Mouse (Mus musculus) kidney, embryonic 16.5 days (tissue): ENCODE measurements at regions not wholly inside any gene's neighbourhood (a gene's known extent, or its start where the extent isn't known, plus 50 kb on each side); places are given as distances from the start of the nearest gene placed in this dataset.

ENCODE experiments used
- ATAC-seq: fragments of 200-750 bp; cut with Nextera tagmentation; 2 replicates; pipeline ENCODE4 v1.8.0; 2017; ENCODE audit warnings: moderate TSS enrichment; ENCODE audit not compliant: low FRiP score, low TSS enrichment
- H3K27ac ChIP-seq: fragments of 300-500 bp; sonication (generic); 2 replicates; pipeline ENCODE4 v1.5.1; 2014; ENCODE audit warnings: low read length
- H3K27me3 ChIP-seq: fragments of 300-500 bp; sonication (generic); 2 replicates; pipeline ENCODE4 v1.6.1; 2014; ENCODE audit warnings: low read length, control low read depth, mixed read lengths; ENCODE audit not compliant: insufficient read depth
- H3K36me3 ChIP-seq: fragments of 300-500 bp; sonication (generic); 2 replicates; pipeline ENCODE4 v1.6.1; 2014; ENCODE audit warnings: low read length, control low read depth, mixed read lengths; ENCODE audit not compliant: insufficient read depth
- H3K4me1 ChIP-seq: fragments of 300-500 bp; sonication (generic); 2 replicates; pipeline ENCODE4 v1.6.1; 2014; ENCODE audit warnings: low read length, control low read depth, mixed read lengths; ENCODE audit not compliant: insufficient read depth
- H3K4me2 ChIP-seq: fragments of 300-500 bp; sonication (generic); replicated peaks from 2 replicates; pipeline ENCODE4 v1.6.1; 2014; ENCODE audit warnings: low read depth, low read length
- H3K4me3 ChIP-seq: fragments of 300-500 bp; sonication (generic); 2 replicates; pipeline ENCODE4 v1.5.1; 2014; ENCODE audit warnings: mild to moderate bottlenecking, low read length
- H3K9ac ChIP-seq: fragments of 300-500 bp; sonication (generic); replicated peaks from 2 replicates; pipeline ENCODE4 v1.6.1; 2014; ENCODE audit warnings: low read length
- H3K9me3 ChIP-seq: fragments of 300-500 bp; sonication (generic); 2 replicates; pipeline ENCODE4 v1.6.1; 2016; ENCODE audit warnings: low read length, control low read depth
- WGBS: fragments of 180-500 bp; shearing (Covaris S2); extraction: QIAGEN DNeasy Blood & Tissue Kit; methylation state at CpG from one replicate; pipeline ENCODE4 v1.1.7; 2014; 5-methylcytosine and 5-hydroxymethylcytosine counted together

- H3K4me2 ChIP-seq: no peak overlapping the region
- no peak overlapping the region for H3K4me3 ChIP-seq
- no peak overlapping the region for H3K27ac ChIP-seq
- H3K4me1 ChIP-seq: peaks cover 21% of the 10 kb centered on the region
- H3K36me3 ChIP-seq: no peaks in the 10 kb centered on the region
- 65% methylated on average over 10 of the region's 10 CpGs for WGBS
- no peak overlapping the region for H3K9ac ChIP-seq
- 0 out of 2 replicates have a peak, but pooled peaks have one; percentile 39 for ATAC-seq
- no peaks in the 10 kb centered on the region; the same call in 1 of the 2 replicates for H3K9me3 ChIP-seq
- no peaks in the 10 kb centered on the region for H3K27me3 ChIP-seq
Observed at GRCm38 (mm10) chr10:117515777-117516501, 113.4 kb upstream of the Cpm start.

- no peak for ATAC-seq
- Histone ChIP-seq H3K4me1 (peaks cover 16% of the 10 kb centered on the region), H3K36me3 (no peaks in the 10 kb centered on the region), H3K27ac (no peak overlapping the region), H3K9ac (no peak overlapping the region), H3K9me3 (no peaks in the 10 kb centered on the region; the same call in 1 of the 2 replicates), H3K4me2 (no peak overlapping the region), H3K27me3 (no peaks in the 10 kb centered on the region), H3K4me3 (no peak overlapping the region)
- 90% methylated on average over 8 of the region's 8 CpGs for WGBS
Observed at GRCm38 (mm10) chr10:117515039-117515438, 114.3 kb upstream of the Cpm start.

GRCm38 (mm10) chr10:117513925-117514546 is 115.3 kb upstream of the Cpm start:
- H3K27ac ChIP-seq: no peak overlapping the region
- ATAC-seq: no peak
- H3K36me3 ChIP-seq: no peaks in the 10 kb centered on the region
- peaks cover 10% of the 10 kb centered on the region for H3K4me1 ChIP-seq
- 75% methylated on average over 7 of the region's 7 CpGs for WGBS
- H3K4me2 ChIP-seq: no peak overlapping the region
- H3K9me3 ChIP-seq: no peaks in the 10 kb centered on the region; the same call in 1 of the 2 replicates
- H3K9ac ChIP-seq: no peak overlapping the region
- H3K27me3 ChIP-seq: no peaks in the 10 kb centered on the region
- no peak overlapping the region for H3K4me3 ChIP-seq

- H3K27me3 ChIP-seq: no peaks in the 10 kb centered on the region
- WGBS: 89% methylated on average over 9 of the region's 9 CpGs
- no peak overlapping the region for H3K27ac ChIP-seq
- ATAC-seq: no peak
- H3K9me3 ChIP-seq: no peaks in the 10 kb centered on the region; the same call in 1 of the 2 replicates
- no peak overlapping the region for H3K4me3 ChIP-seq
- no peak overlapping the region for H3K4me2 ChIP-seq
- H3K4me1 ChIP-seq: peaks cover 7% of the 10 kb centered on the region
- H3K9ac ChIP-seq: no peak overlapping the region
- H3K36me3 ChIP-seq: no peaks in the 10 kb centered on the region
Observed at GRCm38 (mm10) chr10:117512424-117513257, 116.7 kb upstream of the Cpm start.

- 70% methylated on average over 8 of the region's 8 CpGs for WGBS
- Histone ChIP-seq H3K9me3 (no peaks in the 10 kb centered on the region; the same call in 1 of the 2 replicates), H3K27me3 (no peaks in the 10 kb centered on the region), H3K4me2 (no peak overlapping the region), H3K9ac (no peak overlapping the region), H3K36me3 (no peaks in the 10 kb centered on the region), H3K4me3 (no peak overlapping the region), H3K4me1 (no peaks in the 10 kb centered on the region; the same call in 1 of the 2 replicates), H3K27ac (no peak overlapping the region)
- ATAC-seq: no peak
Observed at GRCm38 (mm10) chr10:117511483-117512406, 117.6 kb upstream of the Cpm start.

- H3K4me3 ChIP-seq: no peak overlapping the region
- H3K27ac ChIP-seq: no peak overlapping the region
- 95% methylated on average over 3 of the region's 3 CpGs for WGBS
- no peaks in the 10 kb centered on the region; the same call in 1 of the 2 replicates for H3K9me3 ChIP-seq
- H3K27me3 ChIP-seq: no peaks in the 10 kb centered on the region
- no peak overlapping the region for H3K4me2 ChIP-seq
- no peak overlapping the region for H3K9ac ChIP-seq
- H3K36me3 ChIP-seq: no peaks in the 10 kb centered on the region
- no peak for ATAC-seq
- no peaks in the 10 kb centered on the region for H3K4me1 ChIP-seq
Observed at GRCm38 (mm10) chr10:117510529-117511482, 118.5 kb upstream of the Cpm start.

GRCm38 (mm10) chr10:117510224-117510486 is 119.1 kb upstream of the Cpm start:
- H3K4me3 ChIP-seq: no peak overlapping the region
- H3K4me1 ChIP-seq: no peaks in the 10 kb centered on the region
- WGBS: 95% methylated on average over 2 of the region's 2 CpGs
- no peak for ATAC-seq
- H3K36me3 ChIP-seq: no peaks in the 10 kb centered on the region
- no peak overlapping the region for H3K4me2 ChIP-seq
- no peak overlapping the region for H3K9ac ChIP-seq
- no peaks in the 10 kb centered on the region; the same call in 1 of the 2 replicates for H3K9me3 ChIP-seq
- no peak overlapping the region for H3K27ac ChIP-seq
- no peaks in the 10 kb centered on the region for H3K27me3 ChIP-seq

GRCm38 (mm10) chr10:117509431-117510223 is 119.7 kb upstream of the Cpm start:
- WGBS: 71% methylated on average over 9 of the region's 9 CpGs
- Histone ChIP-seq H3K4me1 (no peaks in the 10 kb centered on the region), H3K27ac (no peak overlapping the region), H3K9ac (no peak overlapping the region), H3K27me3 (no peaks in the 10 kb centered on the region), H3K36me3 (no peaks in the 10 kb centered on the region), H3K9me3 (no peaks in the 10 kb centered on the region; the same call in 1 of the 2 replicates), H3K4me3 (no peak overlapping the region), H3K4me2 (no peak overlapping the region)
- ATAC-seq: no peak
